Mouse (Mus musculus) lung, postnatal 0 days (tissue): ENCODE data around the gene Glis1.

Source experiments
- CTCF ChIP-seq: IDR thresholded peaks from 2 replicates; pipeline ENCODE4 v1.5.1; 2016; ENCODE audit warnings: antibody characterized with exemption, mild to moderate bottlenecking
- EP300 ChIP-seq: IDR thresholded peaks from 2 replicates; pipeline ENCODE4 v1.6.1; 2016; ENCODE audit warnings: antibody characterized with exemption, mild to moderate bottlenecking, control low read depth

DNA sequence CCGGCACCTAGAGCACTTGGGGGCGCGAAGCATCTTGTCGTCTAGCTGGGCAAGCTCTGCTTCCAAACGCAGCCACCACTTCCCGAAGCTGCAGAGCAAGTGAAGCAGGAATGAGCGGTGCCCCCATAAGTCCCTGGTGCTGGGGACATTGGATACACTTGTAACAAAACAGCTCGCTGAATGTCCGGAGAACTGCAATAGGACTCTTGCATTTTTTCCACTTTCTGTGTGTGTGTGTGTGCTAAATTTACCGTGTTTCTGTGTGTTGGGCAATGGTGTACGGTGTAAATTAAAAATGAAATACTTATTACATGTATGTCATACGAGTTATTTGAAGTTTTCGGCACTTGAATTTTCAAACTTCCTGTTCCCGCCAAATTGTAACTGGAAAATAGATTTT lies 249.7 kb downstream of the Glis1 start, which contains the start of gene Dmrtb1:
- TF ChIP-seq CTCF (no peak), EP300 (no peak)
